Mouse (Mus musculus): ENCODE data around the gene Fam163a. TPM values are rescaled to one million over a fixed set of nuclear protein-coding genes. Genes with fewer than 3 reads are reported as not detected.

Gene Fam163a
- polyA plus RNA-seq, 1 experiment: 0.02 TPM

DNA sequence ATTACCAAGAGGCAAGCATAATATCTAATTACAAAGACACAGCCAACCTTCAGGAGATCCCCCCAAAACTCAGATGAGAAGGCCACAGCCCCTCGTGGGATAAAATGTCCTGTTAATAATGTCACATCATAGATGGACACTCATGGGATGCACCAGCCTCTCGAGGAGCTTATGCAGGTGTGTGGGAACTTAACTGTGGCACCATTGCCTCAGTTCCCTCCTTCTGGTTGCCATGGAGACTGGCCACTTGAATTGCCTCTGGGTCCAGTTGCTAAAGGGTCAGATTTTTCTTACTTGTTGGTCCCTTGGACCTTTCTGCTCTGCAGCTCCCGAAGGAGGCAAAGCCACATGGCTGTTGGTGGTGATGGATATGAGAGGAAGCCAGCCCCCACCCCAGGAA is 127.2 kb downstream of the Fam163a start:
- Histone ChIP-seq H3K4me1 (ENCODE audit: control insufficient read depth) (no peaks in the 10 kb centered on the region), H3K9me3 (ENCODE audit: control insufficient read depth, low read length) (no peaks in the 10 kb centered on the region), H3K27me3 (ENCODE audit: control insufficient read depth) (no peaks in the 10 kb centered on the region), H3K36me3 (ENCODE audit: control insufficient read depth) (no peaks in the 10 kb centered on the region), H3K4me3 (replicated peaks) (no peak overlapping the region)
- TF ChIP-seq GATA1 (IDR thresholded peaks at IDR 0.05; ENCODE audit: low read length) (no peak), TAL1 (IDR thresholded peaks at IDR 0.05; ENCODE audit: low read length) (no peak)

DNA sequence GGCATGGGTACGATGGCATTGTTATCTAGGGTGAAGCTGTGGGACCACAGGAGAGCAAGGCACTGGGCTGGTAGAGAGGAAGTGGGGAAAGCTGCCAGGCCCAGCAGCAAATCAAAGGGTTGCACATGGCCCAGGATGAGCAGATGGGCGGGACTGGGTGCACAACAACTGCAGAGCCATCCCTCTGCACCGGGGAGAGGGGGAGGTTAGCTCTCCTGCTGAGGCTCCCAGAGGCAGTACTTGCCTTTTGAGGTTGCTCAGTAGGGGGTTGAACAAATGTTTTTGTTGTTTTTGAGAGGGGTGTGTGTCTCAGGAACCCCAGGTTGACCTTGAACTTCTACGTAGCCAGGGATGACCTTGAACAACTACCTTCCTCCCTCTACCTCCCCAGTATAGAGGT is 128.4 kb downstream of the Fam163a start:
- no peaks in the 10 kb centered on the region for H3K36me3 ChIP-seq (ENCODE audit: control insufficient read depth)
- H3K4me3 ChIP-seq (replicated peaks): no peak overlapping the region
- no peaks in the 10 kb centered on the region; the same call in 1 of the 2 replicates for H3K4me1 ChIP-seq (ENCODE audit: control insufficient read depth)

DNA sequence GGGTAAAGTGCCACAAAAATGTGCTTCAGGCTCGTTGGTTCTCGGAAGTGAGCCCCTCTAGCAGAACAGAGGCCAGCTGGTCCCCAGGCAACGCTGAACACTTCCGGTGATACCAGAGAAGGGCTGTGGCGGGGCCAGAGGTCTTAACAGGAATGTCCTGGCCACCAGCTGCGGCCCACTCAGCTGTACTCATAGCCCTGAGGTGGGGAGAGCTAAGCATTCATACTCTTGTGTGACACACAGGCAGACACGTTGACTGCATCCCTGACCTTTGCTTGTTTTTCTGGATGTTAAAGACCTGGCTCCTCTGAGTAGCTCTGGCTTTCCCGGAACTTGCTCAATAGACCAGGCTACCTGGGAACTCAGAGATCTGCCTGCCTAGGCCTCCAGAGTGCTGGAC is 130.3 kb downstream of the Fam163a start:
- no peaks in the 10 kb centered on the region for H3K27me3 ChIP-seq (ENCODE audit: control insufficient read depth)
- TF ChIP-seq TAL1 (IDR thresholded peaks at IDR 0.05; ENCODE audit: low read length) (no peak), GATA1 (IDR thresholded peaks at IDR 0.05; ENCODE audit: low read length) (no peak)
- H3K4me3 ChIP-seq (replicated peaks): no peak overlapping the region
- H3K4me1 ChIP-seq (ENCODE audit: control insufficient read depth): peaks cover 3% of the 10 kb centered on the region; the same call in 1 of the 2 replicates
- no peaks in the 10 kb centered on the region for H3K36me3 ChIP-seq (ENCODE audit: control insufficient read depth)
- H3K9me3 ChIP-seq (ENCODE audit: control insufficient read depth, low read length): no peaks in the 10 kb centered on the region

More for the DNA sequence above, 128.4 kb downstream of the Fam163a start:
- Histone ChIP-seq H3K9me3 (ENCODE audit: control insufficient read depth, low read length) (no peaks in the 10 kb centered on the region), H3K27me3 (ENCODE audit: control insufficient read depth) (no peaks in the 10 kb centered on the region)
- TF ChIP-seq TAL1 (IDR thresholded peaks at IDR 0.05; ENCODE audit: low read length): no peak
- no peak for TF ChIP-seq GATA1 (IDR thresholded peaks at IDR 0.05; ENCODE audit: low read length)

DNA sequence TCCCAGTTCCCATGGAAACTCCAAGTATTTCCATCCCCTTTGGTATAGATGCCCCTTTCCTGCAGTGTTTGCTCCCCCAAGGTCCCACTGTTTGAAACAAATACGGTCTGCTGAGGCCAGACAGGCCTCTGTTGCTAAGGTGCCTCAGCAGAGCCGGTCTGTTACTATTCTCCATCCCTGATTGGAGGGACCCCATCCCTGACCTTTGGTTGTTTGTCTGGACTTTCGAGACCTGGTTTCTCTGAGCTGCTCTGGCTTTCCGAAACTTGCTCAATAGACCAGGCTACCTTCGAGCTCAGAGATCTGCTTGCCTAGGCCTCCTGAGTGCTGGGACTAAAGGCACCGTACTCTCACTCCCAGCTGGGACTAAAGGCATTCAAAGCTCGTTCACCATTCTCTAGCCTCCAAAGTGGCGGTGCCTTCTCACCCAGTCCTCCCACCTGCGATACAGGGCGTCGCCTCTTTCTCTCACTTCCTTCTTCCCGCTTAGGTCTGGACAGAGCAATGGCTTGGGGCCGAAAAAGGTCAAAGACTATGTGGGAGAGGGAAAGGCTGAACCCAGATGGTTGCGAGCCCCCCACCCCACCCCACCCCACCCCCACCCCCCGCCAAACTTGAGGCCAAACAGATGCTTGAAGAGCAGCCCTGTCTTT is 131.5 kb downstream of the Fam163a start:
- Histone ChIP-seq H3K27me3 (ENCODE audit: control insufficient read depth) (no peaks in the 10 kb centered on the region), H3K4me3 (replicated peaks) (no peak overlapping the region), H3K4me1 (ENCODE audit: control insufficient read depth) (peaks cover 3% of the 10 kb centered on the region; the same call in 1 of the 2 replicates), H3K9me3 (ENCODE audit: control insufficient read depth, low read length) (no peaks in the 10 kb centered on the region), H3K36me3 (ENCODE audit: control insufficient read depth) (peaks cover 11% of the 10 kb centered on the region)
- TF ChIP-seq GATA1 (IDR thresholded peaks at IDR 0.05; ENCODE audit: low read length) (no peak), TAL1 (IDR thresholded peaks at IDR 0.05; ENCODE audit: low read length) (no peak)

DNA sequence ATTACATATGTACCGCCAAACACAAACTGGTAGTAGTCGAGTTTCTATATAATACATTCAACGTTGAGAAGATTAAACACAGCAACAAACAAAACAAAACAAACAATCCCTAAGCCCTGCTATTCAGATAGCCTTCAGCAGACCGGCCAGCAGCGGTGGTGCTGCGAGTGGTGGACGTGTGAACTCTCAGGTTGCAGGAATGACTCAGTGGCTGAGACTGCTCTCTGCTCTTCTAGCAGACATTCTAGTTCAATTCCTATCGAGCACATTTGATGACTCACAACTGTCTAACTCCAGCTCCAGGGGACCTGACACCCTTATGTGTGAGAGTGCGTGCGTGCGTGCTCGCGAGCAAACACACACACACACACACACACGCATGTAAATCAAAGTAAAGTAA is 134.7 kb downstream of the Fam163a start:
- Histone ChIP-seq H3K4me1 (ENCODE audit: control insufficient read depth) (peaks cover 3% of the 10 kb centered on the region; the same call in 1 of the 2 replicates), H3K4me3 (replicated peaks) (no peak overlapping the region), H3K27me3 (ENCODE audit: control insufficient read depth) (no peaks in the 10 kb centered on the region), H3K36me3 (ENCODE audit: control insufficient read depth) (peaks cover 41% of the 10 kb centered on the region), H3K9me3 (ENCODE audit: control insufficient read depth, low read length) (no peaks in the 10 kb centered on the region)
- no peak for TF ChIP-seq TAL1 (IDR thresholded peaks at IDR 0.05; ENCODE audit: low read length)
- TF ChIP-seq GATA1 (IDR thresholded peaks at IDR 0.05; ENCODE audit: low read length): no peak

DNA sequence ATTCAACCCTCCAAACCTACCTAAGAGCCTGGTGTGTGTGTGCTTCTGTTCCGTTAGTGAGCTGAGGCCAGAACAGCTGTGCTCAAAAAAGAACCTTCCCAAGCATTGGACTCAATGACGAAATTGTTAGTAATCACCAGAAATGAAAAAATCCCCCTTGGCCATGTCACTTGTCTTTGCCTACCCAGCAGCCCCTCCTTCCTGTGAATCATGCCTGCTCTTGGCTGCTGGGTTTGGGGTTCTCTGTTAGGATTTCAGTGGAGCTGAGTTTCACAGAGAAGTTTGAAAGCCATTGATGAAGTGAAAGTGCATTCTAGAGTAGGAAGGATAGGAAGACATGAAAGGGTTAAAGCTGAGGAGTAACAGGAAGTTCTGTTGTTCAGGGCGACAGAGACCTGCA is 138.7 kb downstream of the Fam163a start:
- Histone ChIP-seq H3K27me3 (ENCODE audit: control insufficient read depth) (no peaks in the 10 kb centered on the region), H3K4me3 (replicated peaks) (no peak overlapping the region), H3K4me1 (ENCODE audit: control insufficient read depth) (peaks cover 3% of the 10 kb centered on the region; the same call in 1 of the 2 replicates), H3K9me3 (ENCODE audit: control insufficient read depth, low read length) (no peaks in the 10 kb centered on the region), H3K36me3 (ENCODE audit: control insufficient read depth) (peaks cover 80% of the 10 kb centered on the region)
- TF ChIP-seq GATA1 (IDR thresholded peaks at IDR 0.05; ENCODE audit: low read length) (no peak), TAL1 (IDR thresholded peaks at IDR 0.05; ENCODE audit: low read length) (no peak)

DNA sequence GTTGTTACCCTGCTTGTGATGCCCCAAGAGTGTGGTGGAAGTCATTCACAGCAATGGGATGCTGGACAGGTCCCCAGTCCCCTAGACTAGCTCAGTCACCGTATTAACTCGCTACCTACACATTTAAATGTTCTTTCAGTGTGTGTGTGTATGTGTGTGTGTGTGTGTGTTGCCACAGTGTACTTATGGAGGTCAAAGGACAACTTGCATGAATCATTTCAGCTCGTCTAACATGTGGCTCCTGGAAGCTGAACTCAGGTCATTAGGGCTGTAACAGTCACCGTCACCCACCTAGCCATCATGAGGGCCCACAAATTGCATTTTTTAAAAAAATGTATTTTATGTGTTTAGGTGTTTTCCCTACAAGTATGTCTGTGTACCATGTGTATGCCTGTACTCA is 142.6 kb downstream of the Fam163a start:
- TF ChIP-seq GATA1 (IDR thresholded peaks at IDR 0.05; ENCODE audit: low read length) (no peak), TAL1 (IDR thresholded peaks at IDR 0.05; ENCODE audit: low read length) (no peak)
- Histone ChIP-seq H3K4me3 (replicated peaks) (no peak overlapping the region), H3K27me3 (ENCODE audit: control insufficient read depth) (no peaks in the 10 kb centered on the region), H3K36me3 (ENCODE audit: control insufficient read depth) (peaks cover 96% of the 10 kb centered on the region), H3K9me3 (ENCODE audit: control insufficient read depth, low read length) (no peaks in the 10 kb centered on the region), H3K4me1 (ENCODE audit: control insufficient read depth) (peaks cover 2% of the 10 kb centered on the region)

DNA sequence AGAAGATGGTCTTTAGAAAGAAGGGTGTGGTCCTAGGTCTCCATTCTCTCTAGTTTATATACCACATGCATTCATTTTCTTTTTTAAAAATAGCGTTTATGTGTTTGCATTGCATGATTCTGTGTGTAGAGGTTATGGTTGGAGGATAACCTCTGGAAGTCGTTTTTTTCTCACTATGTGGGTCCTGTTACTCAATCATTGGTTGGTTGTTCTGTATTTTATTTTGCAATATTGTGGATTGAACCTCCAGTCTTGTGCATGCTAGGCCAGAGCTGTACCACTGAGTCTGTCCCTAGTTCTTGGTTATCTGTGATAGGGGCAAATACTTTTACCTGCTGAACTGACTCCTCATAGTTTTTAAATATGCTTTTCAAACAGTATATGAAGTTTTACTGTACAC is 146.6 kb downstream of the Fam163a start:
- no peaks in the 10 kb centered on the region for H3K9me3 ChIP-seq (ENCODE audit: control insufficient read depth, low read length)
- H3K27me3 ChIP-seq (ENCODE audit: control insufficient read depth): no peaks in the 10 kb centered on the region
- TF ChIP-seq GATA1 (IDR thresholded peaks at IDR 0.05; ENCODE audit: low read length): no peak
- no peak for TF ChIP-seq TAL1 (IDR thresholded peaks at IDR 0.05; ENCODE audit: low read length)
- H3K4me3 ChIP-seq (replicated peaks): no peak overlapping the region
- peaks cover 4% of the 10 kb centered on the region for H3K4me1 ChIP-seq (ENCODE audit: control insufficient read depth)
- peaks cover 97% of the 10 kb centered on the region for H3K36me3 ChIP-seq (ENCODE audit: control insufficient read depth)

DNA sequence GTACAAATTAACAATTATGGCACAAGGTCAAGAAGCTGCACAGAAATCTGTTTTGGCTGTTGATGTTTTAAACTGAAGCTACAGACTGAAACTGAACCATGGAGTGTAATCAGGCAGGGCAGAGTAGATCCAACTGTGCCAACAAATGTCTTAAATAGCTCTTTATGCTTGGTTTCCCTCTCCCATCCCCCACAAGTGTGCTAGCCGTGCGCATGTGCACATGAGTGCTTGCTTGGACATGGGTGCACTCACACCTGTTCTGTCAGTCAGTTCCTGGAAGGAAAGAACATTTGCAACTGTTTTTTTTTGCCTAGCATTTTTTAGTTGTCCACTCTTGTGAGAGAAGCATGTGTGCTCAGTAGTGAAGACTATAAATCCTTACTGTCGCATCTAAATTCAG is 158.1 kb downstream of the Fam163a start:
- Histone ChIP-seq H3K36me3 (ENCODE audit: control insufficient read depth) (peaks cover 100% of the 10 kb centered on the region), H3K27me3 (ENCODE audit: control insufficient read depth) (no peaks in the 10 kb centered on the region), H3K4me1 (ENCODE audit: control insufficient read depth) (peaks cover 24% of the 10 kb centered on the region), H3K4me3 (replicated peaks) (no peak overlapping the region), H3K9me3 (ENCODE audit: control insufficient read depth, low read length) (no peaks in the 10 kb centered on the region)
- no peak for TF ChIP-seq GATA1 (IDR thresholded peaks at IDR 0.05; ENCODE audit: low read length)
- TF ChIP-seq TAL1 (IDR thresholded peaks at IDR 0.05; ENCODE audit: low read length): no peak

DNA sequence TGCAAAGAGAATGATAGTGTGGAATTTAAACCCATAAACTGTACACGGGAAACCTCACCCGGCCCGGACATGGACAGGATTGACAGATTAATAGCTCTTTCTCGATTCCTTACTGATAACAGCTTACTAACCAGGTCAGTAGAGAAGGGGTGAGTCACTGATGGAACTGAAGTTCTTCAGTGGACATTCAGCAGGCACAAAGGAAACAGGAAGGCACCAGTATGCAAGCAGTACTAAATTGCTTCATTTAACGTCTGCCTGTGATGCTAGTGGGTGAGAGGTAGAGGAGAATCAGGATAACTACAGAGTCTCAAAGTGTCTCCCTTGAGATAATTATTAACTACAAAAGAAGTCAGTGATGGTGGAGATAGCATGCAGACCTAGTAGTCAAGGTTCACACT is 160.6 kb downstream of the Fam163a start:
- no peak for TF ChIP-seq GATA1 (IDR thresholded peaks at IDR 0.05; ENCODE audit: low read length)
- TF ChIP-seq TAL1 (IDR thresholded peaks at IDR 0.05; ENCODE audit: low read length): no peak
- Histone ChIP-seq H3K27me3 (ENCODE audit: control insufficient read depth) (no peaks in the 10 kb centered on the region), H3K4me1 (ENCODE audit: control insufficient read depth) (peaks cover 43% of the 10 kb centered on the region), H3K9me3 (ENCODE audit: control insufficient read depth, low read length) (no peaks in the 10 kb centered on the region), H3K4me3 (replicated peaks) (no peak overlapping the region), H3K36me3 (ENCODE audit: control insufficient read depth) (peaks cover 82% of the 10 kb centered on the region)

All from erythroblast, embryonic 14.5 days (primary cell).